Mouse (Mus musculus) adrenal gland, postnatal 14 days (tissue): ENCODE measurements at regions not wholly inside any gene's neighbourhood (a gene's known extent, or its start where the extent isn't known, plus 50 kb on each side); places are given as distances from the start of the nearest gene placed in this dataset.

Experiments used
- DNase-seq: peaks from one replicate; pipeline ENCODE4 v3.0.0; 2021; ENCODE audit warnings: mixed read lengths

DNA sequence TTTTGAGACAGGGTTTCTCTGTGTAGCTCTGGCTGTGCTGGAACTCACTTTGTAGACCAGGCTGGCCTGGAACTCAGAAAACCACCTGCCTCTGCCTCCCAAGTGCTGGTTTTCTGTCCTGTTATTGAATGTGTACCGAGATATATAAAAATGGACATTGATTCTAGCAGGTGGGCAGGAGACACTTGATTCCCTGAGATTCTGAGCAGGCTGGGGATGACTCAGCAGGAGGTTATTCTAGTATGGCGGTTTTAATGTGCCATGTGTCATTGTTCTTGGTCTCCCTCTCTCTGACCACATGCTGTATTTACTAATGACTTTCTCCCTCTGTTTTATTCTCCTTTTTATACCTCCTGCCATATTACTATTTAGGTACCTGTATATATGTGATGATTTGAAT is 517.2 kb upstream of the Pkn2 start:
- DNase-seq: no peak

- DNase-seq: no peak
These were observed 502.6 kb upstream of the Pkn2 start for GRCm38 (mm10) chr3:143384357-143384756.

- peak; percentile 81 for DNase-seq
These were observed 497.4 kb upstream of the Pkn2 start for GRCm38 (mm10) chr3:143379193-143379592.

DNA sequence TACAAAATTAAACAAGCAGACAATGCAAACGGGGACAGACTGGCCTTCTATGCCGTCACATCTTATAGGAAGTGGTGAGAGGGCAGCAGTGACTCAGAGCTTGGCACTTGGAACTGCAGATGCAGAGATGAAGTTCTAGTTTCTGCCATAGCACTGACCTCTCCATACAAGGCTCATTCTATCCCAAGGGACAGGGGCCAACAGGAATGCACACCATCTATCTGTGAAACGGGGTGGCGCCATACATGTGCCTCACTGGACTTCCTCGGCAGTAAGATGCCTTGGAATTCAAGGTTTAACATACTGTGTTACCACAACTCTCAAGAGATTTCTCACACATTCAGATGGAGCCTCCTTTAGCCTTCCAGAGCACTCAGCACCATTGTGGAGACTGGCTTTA is 495.6 kb upstream of the Pkn2 start:
- peak; percentile 8 for DNase-seq

DNA sequence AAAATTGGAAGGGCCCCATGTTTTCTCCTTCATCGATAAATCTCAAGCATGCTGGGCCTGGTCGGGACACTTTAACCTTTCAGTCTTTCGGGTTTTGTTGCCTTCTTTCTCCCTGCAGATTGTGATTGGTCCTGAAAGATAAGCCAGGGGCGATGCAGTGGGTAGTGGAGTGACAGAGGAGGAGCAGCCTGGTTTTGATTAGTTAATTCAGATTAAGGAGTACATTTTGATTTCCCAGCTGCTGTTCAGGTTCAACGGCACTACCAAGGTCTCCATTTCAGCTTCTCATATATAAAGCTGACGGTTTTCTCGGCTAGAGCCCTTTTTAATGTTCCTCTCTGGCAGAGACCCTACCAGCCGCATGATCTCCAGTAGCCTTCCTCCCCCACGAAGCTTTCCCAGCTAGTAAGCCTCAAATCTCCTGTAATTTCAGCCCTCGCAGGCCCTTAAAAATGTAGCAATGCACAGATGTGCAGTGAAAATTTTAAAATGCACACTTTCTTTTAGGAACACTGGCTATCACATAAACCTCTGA is 493.8 kb upstream of the Pkn2 start:
- DNase-seq: no peak

DNA sequence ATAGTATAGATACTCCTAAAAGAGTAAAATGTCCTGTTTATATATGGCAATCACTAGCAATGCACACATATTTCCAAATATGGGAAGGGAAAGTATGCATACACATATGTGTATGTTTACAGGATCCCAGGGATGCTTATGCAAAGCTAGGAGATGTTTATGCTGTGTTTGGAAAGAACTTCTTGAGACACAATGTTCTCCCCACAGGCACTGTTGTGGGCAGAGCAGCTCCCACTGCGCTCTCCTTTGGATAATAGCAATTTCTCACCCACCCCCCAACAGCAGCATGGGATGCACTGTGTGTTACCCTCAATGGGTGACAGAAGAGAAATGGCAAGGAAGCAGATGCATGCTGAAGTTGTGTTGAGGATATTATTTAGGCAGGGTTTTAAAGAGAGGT is 491.7 kb upstream of the Pkn2 start:
- DNase-seq: no peak

DNA sequence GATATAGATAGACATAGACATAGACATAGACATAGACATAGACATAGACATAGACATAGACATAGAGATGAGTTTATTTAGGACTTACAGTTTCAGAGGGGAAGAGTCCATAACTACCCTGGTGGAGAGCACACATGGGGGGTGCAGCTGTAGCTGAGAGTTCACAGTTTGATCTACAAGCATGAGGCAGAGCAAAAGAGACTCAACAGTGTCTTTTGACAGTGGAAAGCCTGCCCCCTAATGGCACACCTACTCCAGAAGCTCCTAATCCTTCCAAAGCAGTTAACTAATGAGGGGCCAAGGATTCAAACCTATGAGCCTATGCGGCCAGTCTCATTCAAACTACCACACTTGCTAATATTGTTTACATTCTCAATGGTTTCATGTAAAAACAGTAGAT is 487.2 kb upstream of the Pkn2 start:
- no peak for DNase-seq

DNA sequence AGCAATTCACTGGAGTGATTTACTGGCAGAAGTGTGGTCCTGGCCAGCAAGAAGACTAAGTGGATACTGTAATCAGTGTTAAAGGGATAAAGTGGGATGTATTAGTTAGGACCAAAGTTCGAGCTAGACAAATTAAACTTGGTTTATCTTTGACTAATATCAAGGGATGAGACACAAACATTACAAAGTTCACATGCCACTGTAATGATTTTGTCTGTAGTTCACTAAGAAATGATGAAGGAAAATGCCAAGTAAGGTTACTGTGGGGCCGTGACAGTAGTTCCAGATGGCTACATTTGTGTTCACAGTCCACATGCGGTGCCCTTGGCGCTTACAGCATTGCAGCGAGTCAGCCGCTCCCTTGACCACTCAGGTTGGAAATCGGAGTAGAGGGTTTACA is 458.2 kb upstream of the Pkn2 start:
- DNase-seq: no peak

DNA sequence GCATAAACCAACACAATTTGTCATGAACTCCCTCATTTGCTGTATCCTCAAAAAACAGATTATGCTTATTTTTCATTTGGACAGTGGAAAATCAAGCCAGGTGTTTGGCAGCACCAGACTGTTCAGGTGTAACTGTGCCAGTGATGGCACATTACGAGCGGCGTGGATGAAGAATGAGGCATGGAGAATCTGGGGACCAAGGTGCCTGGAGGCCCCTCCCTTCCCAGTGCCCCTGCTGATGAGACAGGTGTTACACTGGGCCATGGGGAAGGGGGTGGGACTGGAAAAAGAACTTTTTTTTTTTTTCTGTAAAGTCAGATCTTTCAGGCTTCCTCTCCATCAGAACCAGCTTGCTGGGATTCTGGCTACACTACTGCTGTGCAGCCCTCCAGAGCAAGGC is 451.5 kb upstream of the Pkn2 start:
- no peak for DNase-seq

- no peak for DNase-seq
These were observed 446.7 kb upstream of the Pkn2 start for GRCm38 (mm10) chr3:143328521-143328920.

DNA sequence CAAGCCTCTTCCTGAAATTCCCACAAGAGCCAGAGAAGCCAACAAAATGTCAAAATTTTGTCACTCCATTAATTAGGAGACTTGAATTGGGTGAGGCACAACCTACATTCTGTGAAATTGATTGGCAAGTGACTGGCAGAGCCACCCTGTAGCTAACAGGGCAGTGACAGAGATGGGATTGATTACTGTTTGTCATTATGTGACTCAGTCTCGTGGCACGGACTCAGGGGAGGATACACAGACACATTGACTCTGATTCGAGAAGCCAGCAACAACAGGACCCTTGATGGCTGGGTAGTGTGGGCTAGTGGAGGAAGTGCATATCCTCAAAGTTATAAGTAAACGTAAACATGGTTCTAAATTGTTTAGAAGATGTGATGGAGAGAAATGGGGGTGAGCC is 445.8 kb upstream of the Pkn2 start:
- DNase-seq: no peak

DNA sequence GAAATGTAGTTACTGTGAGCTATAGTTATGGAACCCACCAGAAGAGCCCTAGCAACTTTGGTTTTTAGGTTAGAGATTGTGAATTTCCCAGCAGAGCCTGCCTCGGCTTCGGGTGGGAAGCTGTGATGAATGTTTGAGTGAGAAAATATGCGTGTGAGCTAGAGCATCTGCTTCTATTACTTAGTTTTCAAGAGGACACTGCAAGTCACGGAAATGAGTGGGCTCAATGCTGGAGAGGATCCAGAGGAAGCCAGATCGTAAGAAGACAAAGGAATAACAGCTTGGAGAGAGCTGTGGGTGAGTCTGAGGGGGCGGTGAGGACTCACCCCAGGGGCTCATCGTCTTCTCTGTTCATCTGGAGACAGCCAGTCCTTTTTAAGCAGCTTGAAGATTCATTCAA is 434.7 kb upstream of the Pkn2 start:
- no peak for DNase-seq

DNA sequence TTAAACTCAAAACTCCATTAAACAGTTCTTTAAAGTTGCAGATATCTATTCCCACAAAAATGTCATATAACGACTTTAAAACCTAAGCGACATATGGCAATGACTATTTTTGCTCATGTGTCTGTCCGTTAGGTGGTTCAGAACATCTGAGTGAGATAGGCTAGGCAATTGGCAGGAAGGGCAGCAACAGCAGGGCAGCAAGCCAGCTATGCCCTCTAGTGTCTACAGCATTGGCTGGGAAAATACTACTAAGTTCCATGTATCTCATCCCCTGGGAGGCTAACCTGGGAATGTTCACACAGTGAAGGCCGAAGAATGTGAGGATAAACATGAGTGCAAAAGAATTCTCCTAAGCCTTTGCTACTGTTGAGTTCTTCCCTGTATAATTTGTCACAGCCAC is 410.0 kb upstream of the Pkn2 start:
- peak; percentile 36 for DNase-seq

DNA sequence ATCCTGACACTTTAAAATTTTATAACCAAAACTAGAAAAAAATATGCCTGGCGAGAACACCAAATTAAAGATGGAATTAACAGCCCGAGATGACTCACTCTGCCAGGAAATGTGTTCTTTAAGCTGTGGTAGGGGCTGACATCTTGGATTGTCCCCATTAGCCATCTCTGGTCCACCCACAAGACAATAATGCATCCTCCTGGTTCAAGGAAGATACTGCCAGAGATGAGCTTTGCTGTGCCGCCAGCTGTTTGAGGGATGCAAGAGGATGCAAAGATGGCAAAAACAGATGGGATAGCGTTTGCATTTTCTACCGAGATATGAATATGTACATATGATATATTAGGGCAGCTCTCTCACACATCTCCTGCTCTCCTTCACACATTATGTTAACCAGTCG is 382.3 kb upstream of the Pkn2 start:
- no peak for DNase-seq

DNA sequence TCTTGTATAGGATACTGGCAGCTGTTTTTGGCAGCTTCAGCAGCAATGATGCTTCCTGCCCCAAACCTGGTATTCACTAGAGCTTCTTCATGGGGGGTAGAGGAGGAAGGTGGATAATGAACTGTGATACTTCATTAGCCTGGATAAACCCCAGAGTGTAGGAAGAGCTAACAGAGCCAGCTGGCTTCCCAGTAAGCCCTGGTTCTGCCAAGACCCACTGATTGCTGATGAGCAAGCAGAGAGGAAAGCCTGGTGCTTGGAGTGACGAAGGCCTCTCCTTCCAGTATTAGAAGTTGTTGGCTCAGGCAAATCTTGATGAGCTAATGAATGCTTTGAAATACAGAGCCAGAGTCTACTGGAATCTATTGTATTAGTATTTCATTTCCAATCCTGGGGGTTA is 370.8 kb upstream of the Pkn2 start:
- DNase-seq: no peak

- DNase-seq: no peak
These were observed 370.2 kb upstream of the Pkn2 start for GRCm38 (mm10) chr3:143252008-143252407.

- no peak for DNase-seq
These were observed 360.9 kb upstream of the Pkn2 start for GRCm38 (mm10) chr3:143242691-143243090.

- no peak for DNase-seq
These were observed 359.0 kb upstream of the Pkn2 start for GRCm38 (mm10) chr3:143240545-143241383.

GRCm38 (mm10) chr3:143238546-143238945 is 356.7 kb upstream of the Pkn2 start:
- no peak for DNase-seq

DNA sequence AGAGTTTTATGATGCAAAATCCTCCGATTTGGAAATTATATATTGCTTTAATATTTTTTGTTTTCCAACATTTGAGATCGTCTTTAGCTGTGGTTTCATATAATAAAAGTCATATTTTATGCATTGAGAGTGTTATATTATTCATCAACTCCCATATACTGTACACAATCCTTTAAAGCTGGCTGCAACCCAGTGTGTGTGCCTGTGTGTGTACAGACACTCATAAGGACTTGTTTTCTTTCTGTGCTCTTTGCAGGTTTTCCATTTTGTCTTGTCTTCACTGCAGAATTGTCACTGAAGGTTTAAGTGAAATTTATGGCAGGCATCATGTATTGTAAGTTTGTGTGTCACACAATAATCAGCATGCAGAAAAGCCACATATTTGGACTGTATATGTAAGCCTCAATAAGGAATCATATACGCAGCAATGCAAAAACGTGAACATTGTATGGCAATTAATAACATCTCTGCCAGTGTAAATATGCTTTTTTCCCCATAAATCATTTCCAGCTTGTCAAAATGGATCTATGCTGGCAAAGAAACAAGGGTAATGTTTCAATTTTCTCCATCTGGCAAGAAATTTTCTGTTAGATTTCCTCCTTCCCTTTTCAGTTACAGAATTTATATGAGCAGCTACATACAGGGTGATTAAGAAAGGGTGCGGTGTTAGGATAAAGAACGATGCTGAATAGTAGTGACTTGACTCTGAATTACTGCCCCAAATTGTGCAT is 342.4 kb upstream of the Pkn2 start:
- DNase-seq: no peak

GRCm38 (mm10) chr3:143193263-143193970 is 311.6 kb upstream of the Pkn2 start:
- DNase-seq: no peak

DNA sequence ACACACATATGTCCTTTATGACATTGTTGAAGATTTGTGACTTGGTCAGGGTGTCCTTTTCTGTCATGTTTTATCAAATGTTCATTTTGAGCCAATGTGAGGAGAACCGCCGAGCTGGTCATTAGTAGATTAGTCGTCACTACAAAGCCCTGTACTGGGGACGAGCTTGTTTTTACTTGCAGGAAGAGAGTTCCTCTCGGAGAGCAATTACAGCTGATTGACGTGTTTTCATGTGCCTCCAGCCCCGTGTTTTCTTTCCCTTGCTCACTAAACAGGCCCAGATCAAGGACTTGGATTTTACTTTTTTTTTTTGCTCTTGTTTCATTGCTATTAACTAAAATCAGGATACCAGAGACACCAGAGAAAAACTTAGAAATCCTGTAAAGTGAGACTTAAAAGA is 307.1 kb upstream of the Pkn2 start:
- no peak for DNase-seq

DNA sequence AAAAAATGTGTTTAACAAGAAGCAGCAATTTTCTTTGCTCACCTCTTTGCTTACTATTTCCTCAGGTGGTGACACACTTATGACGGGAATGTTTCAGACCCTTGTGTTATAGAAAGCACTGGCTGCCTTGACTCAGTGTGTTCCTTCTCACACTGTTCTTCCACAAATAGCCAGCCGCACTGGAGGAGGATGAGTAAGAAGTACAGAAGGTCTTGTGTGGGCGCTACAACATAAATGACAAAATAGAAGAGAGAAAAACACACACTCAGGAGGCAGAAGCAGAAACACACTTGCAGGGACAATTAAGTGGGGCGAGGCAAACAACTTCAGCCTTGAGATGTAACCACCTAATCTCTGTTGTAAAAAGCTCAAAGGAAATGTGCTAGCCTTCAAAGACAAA is 292.2 kb upstream of the Pkn2 start:
- no peak for DNase-seq
